Mouse (Mus musculus) gastrocnemius, postnatal 36 days (tissue): Measurements from ENCODE around the gene Mc3r. TPM values are rescaled to one million over a fixed set of nuclear protein-coding genes. Genes with fewer than 3 reads are reported as not detected.

Source experiments
- DNase-seq, 2 experiments: peaks; one replicate each; pipeline ENCODE4 v3.0.0; 2022
- intact Hi-C: fragments of 180-260 bp; cut with DNase I; formaldehyde crosslinking; loops from one replicate; pipeline ENCODE4 v1.15.1; 2025
- long read RNA-seq, 2 experiments: library from polyadenylated mRNA; stranded (forward); transcript quantifications; one replicate each; pipeline ENCODE4 v2.0.0; 2021
- total RNA-seq, 2 experiments: library from RNA; stranded (reverse); gene quantifications; 2 replicates each; pipeline ENCODE4 v1.2.3; 2021

The Mc3r gene
- not detected for total RNA-seq
- long read RNA-seq, experiment 1 = 0 reads
- long read RNA-seq, experiment 2 = 0 reads

- no peak for DNase-seq
- intact Hi-C loops = loop anchor here (5.0 kb wide), 1 partner anchor 79 kb away; no protein-coding TSS in a partner anchor
Observed at GRCm38 (mm10) chr2:172248106-172248764, at the start of gene Mc3r. Gene Mc3r (plus strand): TSS chr2:172248492.

GRCm38 (mm10) chr2:172201998-172202780 lies 46.1 kb upstream of the Mc3r start:
- DNase-seq = no peak
- intact Hi-C loops = no loop called here

- peak; percentile 51 to 60 for DNase-seq
- intact Hi-C loops = no loop called here
Observed at GRCm38 (mm10) chr2:172207003-172207402, 41.3 kb upstream of the Mc3r start.

- intact Hi-C loops = loop anchor here (10.0 kb wide), 1 partner anchor 1299 kb away; no protein-coding TSS in a partner anchor
- no peak for DNase-seq
Observed at GRCm38 (mm10) chr2:172213480-172213879, 34.8 kb upstream of the Mc3r start.

GRCm38 (mm10) chr2:172214336-172214735 lies 34.0 kb upstream of the Mc3r start:
- intact Hi-C loops = loop anchor here (10.0 kb wide), 1 partner anchor 1300 kb away; no protein-coding TSS in a partner anchor
- DNase-seq = no peak

GRCm38 (mm10) chr2:172215508-172216162 lies 32.7 kb upstream of the Mc3r start:
- intact Hi-C loops = loop anchor here (10.0 kb wide), 1 partner anchor 1301 kb away; no protein-coding TSS in a partner anchor
- no peak for DNase-seq

GRCm38 (mm10) chr2:172216163-172216915 lies 32.0 kb upstream of the Mc3r start:
- no peak for DNase-seq
- intact Hi-C loops = loop anchor here (10.0 kb wide), 1 partner anchor 1302 kb away; no protein-coding TSS in a partner anchor

- intact Hi-C loops = loop anchor here (10.0 kb wide), 1 partner anchor 1303 kb away; no protein-coding TSS in a partner anchor
- no peak for DNase-seq
Observed at GRCm38 (mm10) chr2:172217886-172218285, 30.4 kb upstream of the Mc3r start.

- intact Hi-C loops = loop anchor here (10.0 kb wide), 1 partner anchor 1304 kb away; no protein-coding TSS in a partner anchor
Observed at GRCm38 (mm10) chr2:172219186-172219585, 29.1 kb upstream of the Mc3r start.

GRCm38 (mm10) chr2:172221656-172222393 lies 26.5 kb upstream of the Mc3r start:
- intact Hi-C loops = loop anchor here (5.0 to 10.0 kb wide), 3 partner anchors 105 to 283 kb away; partner anchors contain the start of gene Rtf2
- peak; percentile 39 to 46 for DNase-seq

More at GRCm38 (mm10) chr2:172219186-172219585, 29.1 kb upstream of the Mc3r start:
- DNase-seq = no peak

GRCm38 (mm10) chr2:172222394-172222785 lies 25.9 kb upstream of the Mc3r start:
- intact Hi-C loops = loop anchor here (5.0 to 10.0 kb wide), 3 partner anchors 105 to 282 kb away; partner anchors contain the start of gene Rtf2
- DNase-seq = no peak

GRCm38 (mm10) chr2:172222891-172223290 lies 25.4 kb upstream of the Mc3r start:
- intact Hi-C loops = loop anchor here (5.0 to 10.0 kb wide), 3 partner anchors 104 to 282 kb away; partner anchors contain the start of gene Rtf2

GRCm38 (mm10) chr2:172223451-172224200 lies 24.7 kb upstream of the Mc3r start:
- intact Hi-C loops = loop anchor here (5.0 to 10.0 kb wide), 3 partner anchors 104 to 281 kb away; partner anchors contain the start of gene Rtf2

More at GRCm38 (mm10) chr2:172222891-172223290, 25.4 kb upstream of the Mc3r start:
- DNase-seq = no peak

GRCm38 (mm10) chr2:172226945-172227344 lies 21.3 kb upstream of the Mc3r start:
- intact Hi-C loops = loop anchor here (10.0 kb wide), 2 partner anchors 218 to 278 kb away; partner anchors contain the start of gene Rtf2
- DNase-seq = no peak

More at GRCm38 (mm10) chr2:172223451-172224200, 24.7 kb upstream of the Mc3r start:
- DNase-seq = no peak

GRCm38 (mm10) chr2:172227808-172228207 lies 20.5 kb upstream of the Mc3r start:
- intact Hi-C loops = loop anchor here (10.0 kb wide), 2 partner anchors 217 to 277 kb away; partner anchors contain the start of gene Rtf2
- no peak for DNase-seq

- intact Hi-C loops = loop anchor here (10.0 kb wide), 2 partner anchors 216 to 276 kb away; partner anchors contain the start of gene Rtf2
Observed at GRCm38 (mm10) chr2:172229190-172229589, 19.1 kb upstream of the Mc3r start.

GRCm38 (mm10) chr2:172230126-172230525 lies 18.2 kb upstream of the Mc3r start:
- no peak for DNase-seq
- intact Hi-C loops = no loop called here

More at GRCm38 (mm10) chr2:172229190-172229589, 19.1 kb upstream of the Mc3r start:
- no peak for DNase-seq

- intact Hi-C loops = no loop called here
Observed at GRCm38 (mm10) chr2:172238220-172238619, 10.1 kb upstream of the Mc3r start.

More at GRCm38 (mm10) chr2:172238220-172238619, 10.1 kb upstream of the Mc3r start:
- DNase-seq = no peak
